Mouse (Mus musculus): ENCODE measurements around the gene Dnm1. TPM values are rescaled to one million over a fixed set of nuclear protein-coding genes. Genes with fewer than 3 reads are reported as not detected.

The Dnm1 gene
- not detected for polyA plus RNA-seq (2017; shearing (Covaris generic))

DNA sequence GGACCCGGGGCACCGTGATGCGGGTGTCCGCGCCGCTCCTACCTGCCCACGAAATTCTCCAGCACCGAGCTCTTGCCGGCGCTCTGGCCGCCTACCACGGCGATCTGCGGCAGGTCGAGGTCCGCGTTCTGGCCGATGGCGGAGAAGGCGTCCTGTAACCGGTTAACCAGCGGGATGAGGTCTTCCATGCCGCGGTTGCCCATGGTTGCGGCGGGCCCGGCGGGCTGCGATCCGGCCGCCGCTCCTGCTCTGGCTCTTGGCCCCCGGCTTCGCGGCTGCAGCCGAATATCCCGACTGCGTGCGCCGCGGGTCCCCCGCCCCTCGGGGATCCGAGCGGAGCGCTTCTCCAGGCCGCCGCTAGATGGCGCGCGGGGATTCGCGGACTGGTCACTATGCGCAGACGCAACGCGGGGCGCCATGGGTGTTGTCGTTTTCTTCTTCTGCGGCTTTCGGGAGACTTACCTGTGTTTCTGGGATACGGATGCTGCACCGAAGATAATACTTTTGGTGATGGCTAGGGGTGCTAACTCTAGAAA, at the start of gene Dnm1:
Gene Dnm1 (minus strand): TSS at position 332 of the 536 bp plus-strand sequence.

DNA sequence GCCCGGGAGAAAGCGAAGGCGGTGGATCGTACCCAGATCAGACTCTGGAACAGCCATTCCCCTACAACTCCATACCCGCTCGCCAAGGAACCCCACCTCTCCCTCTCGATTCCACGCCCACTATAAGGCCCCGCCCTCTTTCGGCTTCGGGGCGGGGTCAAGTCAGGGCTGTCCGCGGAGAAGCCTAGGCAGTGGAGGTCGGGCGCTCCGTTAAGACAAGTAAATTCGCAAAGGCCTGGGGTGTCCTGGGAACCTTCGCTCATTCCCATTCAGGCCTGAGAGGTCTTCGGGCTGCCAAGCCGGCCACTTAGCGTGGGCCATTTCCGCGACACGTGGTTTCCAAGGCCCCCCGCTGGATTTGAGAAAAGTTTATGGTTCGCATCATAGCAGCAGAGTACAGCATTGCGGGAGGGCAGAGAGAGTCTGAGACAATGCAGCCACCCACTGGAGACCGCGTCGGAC, 42.4 kb upstream of the Dnm1 start, which contains the start of gene Ptges2:
Gene Ptges2 (plus strand): TSS at position 413 of the 462 bp plus-strand sequence.

DNA sequence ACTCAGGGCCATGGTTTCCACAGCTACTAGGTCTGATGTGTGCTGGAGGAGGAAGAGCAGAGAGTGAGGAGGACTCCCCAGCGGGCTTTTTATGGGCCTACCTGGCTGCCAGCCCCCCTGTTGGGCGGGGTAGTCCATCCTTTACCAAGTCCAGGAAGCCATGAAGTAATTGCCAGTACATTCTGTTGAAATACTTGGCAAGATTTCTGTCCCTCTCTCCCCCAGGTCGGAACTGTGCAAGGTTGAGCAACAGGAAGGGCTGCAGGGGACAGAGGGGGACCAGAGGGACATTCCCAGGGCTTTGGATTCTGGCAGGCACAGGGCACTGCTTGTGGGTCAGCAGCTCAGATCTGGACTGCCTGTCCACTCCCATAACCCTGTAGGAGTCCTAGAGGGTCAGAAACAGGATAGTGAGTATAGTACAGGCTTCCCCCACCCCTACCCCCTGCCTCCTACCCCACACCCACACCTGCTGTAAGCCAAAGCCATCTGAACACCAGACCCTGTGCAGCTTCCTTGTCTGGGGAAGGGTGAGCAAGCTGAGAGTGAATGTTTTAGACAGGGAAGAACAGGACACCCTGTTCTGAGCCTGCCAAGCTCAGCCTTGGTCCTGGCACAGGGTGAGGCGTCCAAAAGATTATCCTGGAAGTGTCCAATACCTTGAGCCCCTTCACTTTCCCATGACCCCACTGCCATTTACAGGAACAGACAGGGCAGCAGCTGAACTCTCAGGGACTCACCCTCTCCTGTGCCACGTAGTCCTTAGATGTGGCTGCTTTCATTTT, 34.8 kb upstream of the Dnm1 start, which contains the start of gene Lcn2:
Gene Lcn2 (minus strand): TSS at position 547 of the 785 bp plus-strand sequence.

DNA sequence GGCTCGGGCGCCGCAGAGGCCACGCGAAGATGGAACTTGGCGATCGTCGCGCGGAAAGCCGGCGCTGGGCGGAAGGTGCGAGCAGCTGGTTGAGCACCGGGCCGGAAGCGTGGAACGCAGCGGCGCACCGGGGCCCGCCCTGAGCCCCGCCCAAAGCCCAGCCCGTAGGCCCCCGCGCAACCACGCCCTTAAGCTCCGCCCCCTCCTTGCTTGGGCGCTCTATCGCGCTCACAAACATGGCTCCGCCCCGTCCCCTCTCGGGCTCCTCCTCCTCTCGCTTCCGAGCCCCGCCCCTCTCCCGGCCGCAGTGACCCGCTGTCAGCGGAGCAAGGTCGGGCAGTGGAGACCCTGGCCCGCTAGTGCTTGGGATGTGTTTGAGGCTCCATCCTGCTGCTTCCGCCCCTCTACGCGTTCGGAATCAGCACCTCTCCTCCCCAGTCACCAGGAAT, 28.7 kb upstream of the Dnm1 start, which contains the start of gene 1110008P14Rik:
Gene 1110008P14Rik (minus strand): TSS at position 164 of the 449 bp plus-strand sequence.

DNA sequence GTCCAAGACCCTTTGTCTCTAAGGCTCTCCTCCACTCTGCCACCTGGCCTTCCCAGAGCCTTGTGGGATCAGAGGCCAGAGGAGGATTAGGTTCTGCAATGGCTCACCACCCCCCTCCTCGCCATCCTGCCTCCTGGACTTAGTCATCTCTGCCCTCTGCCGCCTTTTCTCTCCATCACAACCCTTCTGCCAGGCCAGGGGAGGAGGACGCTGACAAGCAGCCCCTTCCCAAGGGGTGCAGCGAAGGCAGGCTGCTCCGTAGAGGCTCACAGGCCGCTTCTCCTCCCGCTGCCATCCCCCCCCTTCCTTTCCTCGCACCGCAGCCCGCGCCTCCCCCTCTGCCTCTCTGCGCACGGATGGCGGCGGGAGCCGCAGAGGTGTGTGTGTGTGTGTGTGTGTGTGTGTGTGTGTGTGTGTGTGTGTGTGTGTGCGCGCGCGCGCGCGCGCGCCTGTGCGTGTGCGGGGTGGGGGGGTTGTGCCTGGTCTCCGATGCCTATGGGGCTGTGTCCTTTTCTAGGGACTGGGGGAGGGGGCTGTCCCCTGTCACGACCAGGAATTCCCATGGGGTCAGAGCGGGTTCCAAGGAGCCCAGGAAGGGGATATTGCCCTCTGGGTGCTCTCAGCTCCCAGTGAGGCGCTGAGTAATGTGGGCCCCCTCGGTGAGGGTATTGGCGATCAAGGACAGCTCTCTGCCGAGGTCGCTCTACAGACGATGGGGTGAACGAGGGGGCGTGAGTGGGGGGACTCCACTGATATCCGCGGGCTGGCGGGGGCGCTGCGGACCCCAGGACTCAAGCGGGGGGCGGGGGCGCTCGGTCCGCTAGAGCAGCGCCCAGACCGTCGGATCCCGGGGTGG, 759 bp downstream of the Dnm1 start, which contains the start of gene Ciz1:
Gene Ciz1 (plus strand): TSS at position 177 of the 856 bp plus-strand sequence.

DNA sequence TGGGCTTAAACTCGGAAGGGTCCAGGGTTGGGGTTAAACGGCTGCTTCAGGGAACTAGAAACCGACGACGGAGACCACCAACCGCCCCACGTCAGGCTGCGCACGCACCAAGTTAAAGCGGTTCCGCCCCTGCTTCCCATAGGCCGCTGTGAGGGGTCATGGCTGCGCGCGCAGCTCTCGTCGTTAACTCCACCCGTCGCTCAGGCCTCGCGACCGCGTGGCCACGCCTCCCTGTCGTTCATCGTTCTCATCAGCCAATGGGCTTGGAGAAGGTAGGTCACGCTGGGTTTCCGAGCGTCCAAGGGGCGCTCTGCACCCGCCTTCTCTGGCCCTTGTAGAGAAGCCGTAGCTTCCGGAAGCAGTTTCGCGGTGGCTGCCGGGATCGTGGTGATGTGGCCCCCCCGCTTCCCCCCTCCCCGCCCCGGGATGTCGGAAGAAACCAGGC, 65.2 kb downstream of the Dnm1 start, which contains the start of gene Swi5:
Gene Swi5 (minus strand): TSS at position 153 of the 445 bp plus-strand sequence.

DNA sequence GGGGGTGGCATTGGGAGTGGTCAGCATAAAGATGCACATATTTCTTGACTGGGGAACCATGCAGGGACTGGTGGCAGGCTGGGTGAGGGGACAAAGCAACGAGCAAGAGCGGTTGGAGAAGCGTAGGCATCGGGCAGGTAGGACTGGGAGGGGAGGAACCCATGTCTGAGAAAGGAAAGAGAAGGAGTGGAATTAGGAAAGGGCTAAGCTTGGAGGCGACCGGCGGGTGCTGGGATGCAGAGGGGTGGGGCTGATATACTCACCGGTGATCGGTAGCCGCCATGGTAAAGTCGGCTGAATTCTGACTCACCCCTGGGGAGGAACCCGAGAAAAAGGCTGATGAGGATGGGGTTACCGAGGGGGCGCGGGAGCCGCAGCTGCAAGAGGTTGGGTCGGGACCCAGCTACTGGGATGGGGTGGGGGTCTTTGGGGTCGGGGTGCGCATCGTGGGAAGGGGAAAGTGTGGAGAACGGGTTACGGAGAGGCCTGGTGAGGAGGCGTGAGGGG, 65.8 kb downstream of the Dnm1 start, which contains the start of gene Golga2:
Gene Golga2 (plus strand): TSS at position 51 of the 507 bp plus-strand sequence.

DNA sequence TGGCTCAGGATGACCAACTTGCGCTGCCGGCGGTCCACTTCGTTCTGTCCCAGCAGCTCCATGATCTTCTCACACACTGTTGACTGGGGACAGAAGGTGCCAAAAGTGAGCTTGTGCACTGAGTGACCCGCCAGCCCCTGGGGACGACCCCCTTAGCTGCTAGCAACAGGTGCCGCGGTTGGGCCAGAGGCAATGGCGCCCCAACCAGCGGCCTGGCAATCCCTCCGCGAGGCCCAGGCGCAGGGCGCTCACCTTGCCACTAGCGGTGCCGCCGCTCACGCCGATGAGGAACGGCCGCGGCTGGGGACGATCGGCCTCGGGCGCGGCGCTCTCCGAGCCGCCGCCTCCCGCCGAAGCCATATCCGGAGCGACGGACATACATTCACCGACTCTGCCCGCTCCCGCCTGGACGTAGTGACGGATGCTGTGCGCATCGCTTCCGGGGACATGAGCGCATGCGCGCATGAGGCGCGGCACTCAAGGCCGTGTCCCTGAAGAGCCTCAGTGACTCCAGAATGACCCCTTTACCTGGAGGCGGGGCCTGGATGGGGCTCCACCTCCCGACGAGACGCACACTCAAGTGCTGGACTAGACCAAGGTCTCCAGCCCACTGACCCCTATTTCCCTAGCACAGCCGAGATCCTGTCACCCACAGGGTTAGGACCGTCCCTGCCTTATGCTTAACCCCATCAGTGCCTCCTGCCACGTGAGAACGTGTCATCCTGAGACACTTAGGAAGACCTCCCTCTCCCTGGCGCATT, 93.3 kb downstream of the Dnm1 start, which contains the start of gene Uck1:
Gene Uck1 (minus strand): TSS at position 503 of the 761 bp plus-strand sequence.

Other genes with a start within 250 kb of the Dnm1 start
- gene Prrc2b, start 202.3 kb downstream of the Dnm1 start, polyA plus RNA-seq (2017; shearing (Covaris generic)) = 49.4 TPM
- 2.6 TPM for gene Pomt1, start 116.7 kb downstream of the Dnm1 start, polyA plus RNA-seq (2017; shearing (Covaris generic))
- gene Uck1, start 93.2 kb downstream of the Dnm1 start, polyA plus RNA-seq (2017; shearing (Covaris generic)) = 74.0 TPM
- gene Golga2, start 66.0 kb downstream of the Dnm1 start, polyA plus RNA-seq (2017; shearing (Covaris generic)) = 31.5 TPM
- gene Swi5, start 65.3 kb downstream of the Dnm1 start, polyA plus RNA-seq (2017; shearing (Covaris generic)) = 150 TPM
- gene Ciz1, start 1.0 kb downstream of the Dnm1 start, polyA plus RNA-seq (2017; shearing (Covaris generic)) = 115 TPM
- 41.0 TPM for gene 1110008P14Rik, start 28.6 kb upstream of the Dnm1 start, polyA plus RNA-seq (2017; shearing (Covaris generic))
- gene Lcn2, start 34.9 kb upstream of the Dnm1 start, polyA plus RNA-seq (2017; shearing (Covaris generic)) = not detected
- 10.3 TPM for gene Ptges2, start 42.6 kb upstream of the Dnm1 start, polyA plus RNA-seq (2017; shearing (Covaris generic))
- 7.2 TPM for gene Naif1, start 97.1 kb upstream of the Dnm1 start, polyA plus RNA-seq (2017; shearing (Covaris generic))
- gene Slc25a25, start 98.1 kb upstream of the Dnm1 start, polyA plus RNA-seq (2017; shearing (Covaris generic)) = 34.0 TPM
- 136 TPM for gene Fam102a, start 182.0 kb upstream of the Dnm1 start, polyA plus RNA-seq (2017; shearing (Covaris generic))
- gene Dpm2, start 217.5 kb upstream of the Dnm1 start, polyA plus RNA-seq (2017; shearing (Covaris generic)) = 76.0 TPM
- not detected for gene Pip5kl1, start 221.5 kb upstream of the Dnm1 start, polyA plus RNA-seq (2017; shearing (Covaris generic))
- not detected for gene 9430097D07Rik, start 222.3 kb upstream of the Dnm1 start, polyA plus RNA-seq (2017; shearing (Covaris generic))
- gene St6galnac4, start 233.8 kb upstream of the Dnm1 start, polyA plus RNA-seq (2017; shearing (Covaris generic)) = 26.7 TPM
- 3.2 TPM for gene St6galnac6, start 246.4 kb upstream of the Dnm1 start, polyA plus RNA-seq (2017; shearing (Covaris generic))